Mouse (Mus musculus): Measurements from ENCODE around the gene Sac3d1. TPM values are rescaled to one million over a fixed set of nuclear protein-coding genes. Genes with fewer than 3 reads are reported as not detected.
A peak's percentile ranks its signal among the peaks of the same experiment; 100 is the strongest.

Sac3d1 gene
- polyA plus RNA-seq, 1 experiment from 2014 or later = 45.4 TPM

GRCm38 (mm10) chr19:6082156-6082555 lies 36.3 kb downstream of the Sac3d1 start, which contains the start of gene Gm28374:
TSS of gene Gm28374 (minus strand) at chr19:6082256.
- no peaks in the 10 kb centered on the region for H3K9me3 ChIP-seq (replicated peaks)
- 94% methylated on average over 9 of the region's 9 CpGs for WGBS

GRCm38 (mm10) chr19:6079983-6080480 lies 38.4 kb downstream of the Sac3d1 start, which contains the start of gene Tmem262:
TSS of gene Tmem262 (plus strand) at chr19:6080033.
- ATAC-seq = no peak
- Histone ChIP-seq H3K4me2 (no peak within 1 kb of the TSS), H3K9ac (no peak within 1 kb of the TSS), H3K4me3 (no peak within 1 kb of the TSS), H3K9me3 (replicated peaks) (no peaks in the 10 kb centered on the region), H3K27me3 (no peaks in the 10 kb centered on the region), H3K27ac (no peak within 1 kb of the TSS), H3K4me1 (peaks cover 29% of the 10 kb centered on the region), H3K36me3 (ENCODE audit: poor library complexity, severe bottlenecking) (peaks cover 35% of the 10 kb centered on the region)
- WGBS = 97% methylated on average over 12 of the region's 12 CpGs

More at GRCm38 (mm10) chr19:6082156-6082555, 36.3 kb downstream of the Sac3d1 start, which contains the start of gene Gm28374:
- H3K36me3 ChIP-seq (ENCODE audit: poor library complexity, severe bottlenecking) = peaks cover 31% of the 10 kb centered on the region
- H3K9ac ChIP-seq = no peak within 1 kb of the TSS
- peaks cover 33% of the 10 kb centered on the region for H3K4me1 ChIP-seq
- ATAC-seq = no peak
- H3K27me3 ChIP-seq = no peaks in the 10 kb centered on the region
- H3K4me3 ChIP-seq = no peak within 1 kb of the TSS
- no peak within 1 kb of the TSS for H3K27ac ChIP-seq
- no peak within 1 kb of the TSS for H3K4me2 ChIP-seq

GRCm38 (mm10) chr19:6076564-6077393 lies 41.7 kb downstream of the Sac3d1 start, which contains the start of gene Vps51:
TSS of gene Vps51 (minus strand) at chr19:6077231.
- WGBS = 2% methylated on average over 33 of the region's 33 CpGs
- H3K27me3 ChIP-seq = no peaks in the 10 kb centered on the region
- H3K4me3 ChIP-seq = peak within 1 kb of the TSS; percentile 77
- no peaks in the 10 kb centered on the region for H3K9me3 ChIP-seq (replicated peaks)
- peaks cover 16% of the 10 kb centered on the region for H3K4me1 ChIP-seq
- peak; percentile 92 for ATAC-seq
- H3K4me2 ChIP-seq = peak within 1 kb of the TSS; percentile 93
- peak within 1 kb of the TSS; percentile 80 for H3K27ac ChIP-seq
- peaks cover 48% of the 10 kb centered on the region for H3K36me3 ChIP-seq (ENCODE audit: poor library complexity, severe bottlenecking)
- H3K9ac ChIP-seq = peak within 1 kb of the TSS; percentile 79

GRCm38 (mm10) chr19:6073889-6074288 lies 44.6 kb downstream of the Sac3d1 start:
- Histone ChIP-seq H3K4me3 (no peak overlapping the region), H3K4me1 (peaks cover 16% of the 10 kb centered on the region), H3K36me3 (ENCODE audit: poor library complexity, severe bottlenecking) (peaks cover 53% of the 10 kb centered on the region), H3K9ac (no peak overlapping the region), H3K27ac (no peak overlapping the region), H3K27me3 (no peaks in the 10 kb centered on the region), H3K9me3 (replicated peaks) (no peaks in the 10 kb centered on the region), H3K4me2 (no peak overlapping the region)
- ATAC-seq = no peak
- 87% methylated on average over 5 of the region's 5 CpGs for WGBS

GRCm38 (mm10) chr19:6071261-6071660 lies 47.2 kb downstream of the Sac3d1 start:
- ATAC-seq = no peak
- Histone ChIP-seq H3K9me3 (replicated peaks) (no peaks in the 10 kb centered on the region), H3K4me3 (no peak overlapping the region), H3K27me3 (no peaks in the 10 kb centered on the region), H3K9ac (no peak overlapping the region), H3K4me1 (peaks cover 22% of the 10 kb centered on the region), H3K27ac (no peak overlapping the region), H3K36me3 (ENCODE audit: poor library complexity, severe bottlenecking) (peaks cover 55% of the 10 kb centered on the region), H3K4me2 (no peak overlapping the region)
- 92% methylated on average over 19 of the region's 19 CpGs for WGBS

- Histone ChIP-seq H3K4me3 (no peak overlapping the region), H3K9ac (no peak overlapping the region), H3K27me3 (no peaks in the 10 kb centered on the region), H3K4me2 (no peak overlapping the region), H3K27ac (no peak overlapping the region), H3K4me1 (peaks cover 22% of the 10 kb centered on the region), H3K36me3 (ENCODE audit: poor library complexity, severe bottlenecking) (peaks cover 55% of the 10 kb centered on the region), H3K9me3 (replicated peaks) (no peaks in the 10 kb centered on the region)
- ATAC-seq = no peak
- 89% methylated on average over 29 of the region's 31 CpGs for WGBS
These were observed 47.7 kb downstream of the Sac3d1 start for GRCm38 (mm10) chr19:6070571-6071250.

GRCm38 (mm10) chr19:6069851-6070250 lies 48.6 kb downstream of the Sac3d1 start:
- WGBS = 96% methylated on average over 10 of the region's 10 CpGs
- no peak for ATAC-seq
- no peak overlapping the region for H3K27ac ChIP-seq

GRCm38 (mm10) chr19:6068951-6069350 lies 49.5 kb downstream of the Sac3d1 start:
- no peak overlapping the region for H3K9ac ChIP-seq
- peaks cover 24% of the 10 kb centered on the region for H3K4me1 ChIP-seq
- no peak overlapping the region for H3K4me2 ChIP-seq
- no peaks in the 10 kb centered on the region for H3K27me3 ChIP-seq
- H3K9me3 ChIP-seq (replicated peaks) = no peaks in the 10 kb centered on the region
- WGBS = 72% methylated on average over 4 of the region's 4 CpGs
- no peak overlapping the region for H3K4me3 ChIP-seq
- peaks cover 46% of the 10 kb centered on the region for H3K36me3 ChIP-seq (ENCODE audit: poor library complexity, severe bottlenecking)
- H3K27ac ChIP-seq = no peak overlapping the region
- ATAC-seq = no peak

More at GRCm38 (mm10) chr19:6069851-6070250, 48.6 kb downstream of the Sac3d1 start:
- H3K9ac ChIP-seq = no peak overlapping the region
- no peaks in the 10 kb centered on the region for H3K27me3 ChIP-seq
- no peak overlapping the region for H3K4me2 ChIP-seq
- H3K36me3 ChIP-seq (ENCODE audit: poor library complexity, severe bottlenecking) = peaks cover 49% of the 10 kb centered on the region
- H3K4me3 ChIP-seq = no peak overlapping the region
- no peaks in the 10 kb centered on the region for H3K9me3 ChIP-seq (replicated peaks)
- peaks cover 24% of the 10 kb centered on the region for H3K4me1 ChIP-seq

- peak within 1 kb of the TSS; percentile 51 for H3K4me3 ChIP-seq
- H3K9me3 ChIP-seq (replicated peaks) = no peaks in the 10 kb centered on the region
- peak; percentile 93 for ATAC-seq
- H3K27me3 ChIP-seq = no peaks in the 10 kb centered on the region
- peaks cover 31% of the 10 kb centered on the region for H3K4me1 ChIP-seq
- H3K36me3 ChIP-seq (ENCODE audit: poor library complexity, severe bottlenecking) = peaks cover 35% of the 10 kb centered on the region
- H3K27ac ChIP-seq = peak within 1 kb of the TSS; percentile 87
- WGBS = 7% methylated on average over 33 of the region's 33 CpGs
- H3K4me2 ChIP-seq = peak within 1 kb of the TSS; percentile 96
- H3K9ac ChIP-seq = peak within 1 kb of the TSS; percentile 80
These were observed 50.6 kb downstream of the Sac3d1 start, which contains the start of gene Tm7sf2 for GRCm38 (mm10) chr19:6067724-6068415. TSS of gene Tm7sf2 (minus strand) at chr19:6068373.

GRCm38 (mm10) chr19:6067011-6067723 lies 51.3 kb downstream of the Sac3d1 start:
- peak overlapping the region; percentile 87 for H3K27ac ChIP-seq
- peaks cover 38% of the 10 kb centered on the region for H3K4me1 ChIP-seq
- ATAC-seq = peak; percentile 70
- peak overlapping the region; percentile 51 for H3K4me3 ChIP-seq
- no peaks in the 10 kb centered on the region for H3K9me3 ChIP-seq (replicated peaks)
- peak overlapping the region; percentile 80 for H3K9ac ChIP-seq
- peaks cover 30% of the 10 kb centered on the region for H3K36me3 ChIP-seq (ENCODE audit: poor library complexity, severe bottlenecking)
- under 1% methylated on average over 30 of the region's 30 CpGs for WGBS
- H3K4me2 ChIP-seq = peak overlapping the region; percentile 96
- no peaks in the 10 kb centered on the region for H3K27me3 ChIP-seq

GRCm38 (mm10) chr19:6066571-6066970 lies 51.9 kb downstream of the Sac3d1 start:
- no peaks in the 10 kb centered on the region for H3K9me3 ChIP-seq (replicated peaks)
- ATAC-seq = no peak
- H3K9ac ChIP-seq = peak overlapping the region; percentile 80
- H3K27ac ChIP-seq = peak overlapping the region; percentile 87
- H3K27me3 ChIP-seq = no peaks in the 10 kb centered on the region
- peak overlapping the region; percentile 96 for H3K4me2 ChIP-seq
- 27% methylated on average over 5 of the region's 5 CpGs for WGBS
- peaks cover 29% of the 10 kb centered on the region for H3K36me3 ChIP-seq (ENCODE audit: poor library complexity, severe bottlenecking)
- peaks cover 44% of the 10 kb centered on the region for H3K4me1 ChIP-seq
- H3K4me3 ChIP-seq = peak overlapping the region; percentile 51

Measured in forebrain, embryonic 13.5 days (tissue).